Mouse (Mus musculus): ENCODE results near the gene Armc10. TPM values are rescaled to one million over a fixed set of nuclear protein-coding genes. Genes with fewer than 3 reads are reported as not detected.

The Armc10 gene
- polyA plus RNA-seq, 1 experiment from 2014 or later: 58.7 TPM

GRCm38 (mm10) chr5:21640961-21641360 is 4.7 kb upstream of the Armc10 start:
- Histone ChIP-seq H3K9me3 (ENCODE audit: control insufficient read depth, low read length) (no peaks in the 10 kb centered on the region), H3K36me3 (replicated peaks; ENCODE audit: control insufficient read depth, insufficient read depth) (no peaks in the 10 kb centered on the region), H3K27ac (no peak overlapping the region), H3K4me1 (replicated peaks; ENCODE audit: control insufficient read depth, insufficient read depth, low read length) (peaks cover 7% of the 10 kb centered on the region; the same call in 1 of the 2 replicates), H3K9ac (no peak overlapping the region), H3K27me3 (ENCODE audit: control insufficient read depth, insufficient read depth, low read length) (0 out of 2 replicates have a peak, but pooled peaks cover 3% of the 10 kb centered on the region), H3K4me2 (replicated peaks) (no peak overlapping the region), H3K4me3 (replicated peaks; ENCODE audit: low read length) (no peak overlapping the region)
- peak; percentile 77 for DNase-seq (ENCODE audit: low spot score)
- ATAC-seq (ENCODE audit: low FRiP score): no peak
- 0% methylated on average over 1 of the region's 1 CpGs for WGBS

GRCm38 (mm10) chr5:21643606-21644005 is 2.0 kb upstream of the Armc10 start:
- H3K27ac ChIP-seq: no peak overlapping the region
- H3K9ac ChIP-seq: no peak overlapping the region
- H3K9me3 ChIP-seq (ENCODE audit: control insufficient read depth, low read length): no peaks in the 10 kb centered on the region
- H3K4me3 ChIP-seq (replicated peaks; ENCODE audit: low read length): no peak overlapping the region
- H3K4me1 ChIP-seq (replicated peaks; ENCODE audit: control insufficient read depth, insufficient read depth, low read length): peaks cover 19% of the 10 kb centered on the region
- peaks cover 5% of the 10 kb centered on the region for H3K36me3 ChIP-seq (replicated peaks; ENCODE audit: control insufficient read depth, insufficient read depth)
- 28% methylated on average over 1 of the region's 1 CpGs for WGBS
- 0 out of 2 replicates have a peak, but pooled peaks cover 3% of the 10 kb centered on the region for H3K27me3 ChIP-seq (ENCODE audit: control insufficient read depth, insufficient read depth, low read length)
- H3K4me2 ChIP-seq (replicated peaks): no peak overlapping the region
- ATAC-seq (ENCODE audit: low FRiP score) (no peak), DNase-seq (ENCODE audit: low spot score) (no peak)

- Histone ChIP-seq H3K27ac (peak overlapping the region; percentile 91), H3K36me3 (replicated peaks; ENCODE audit: control insufficient read depth, insufficient read depth) (peaks cover 18% of the 10 kb centered on the region), H3K9me3 (ENCODE audit: control insufficient read depth, low read length) (no peaks in the 10 kb centered on the region), H3K9ac (peak overlapping the region; percentile 51; the same call in 1 of the 2 replicates), H3K27me3 (ENCODE audit: control insufficient read depth, insufficient read depth, low read length) (0 out of 2 replicates have a peak, but pooled peaks cover 3% of the 10 kb centered on the region), H3K4me2 (replicated peaks) (peak overlapping the region; percentile 92), H3K4me3 (replicated peaks; ENCODE audit: low read length) (peak overlapping the region; percentile 92), H3K4me1 (replicated peaks; ENCODE audit: control insufficient read depth, insufficient read depth, low read length) (peaks cover 19% of the 10 kb centered on the region)
- WGBS: 14% methylated on average over 14 of the region's 14 CpGs
- ATAC-seq (ENCODE audit: low FRiP score) (no peak; the same call in 1 of the 2 replicates), DNase-seq (ENCODE audit: low spot score) (no peak)
Observed at GRCm38 (mm10) chr5:21644891-21645438, 648 bp upstream of the Armc10 start.

GRCm38 (mm10) chr5:21646133-21646491 is 499 bp downstream of the Armc10 start:
- Histone ChIP-seq H3K27me3 (ENCODE audit: control insufficient read depth, insufficient read depth, low read length) (0 out of 2 replicates have a peak, but pooled peaks cover 3% of the 10 kb centered on the region), H3K9ac (peak overlapping the region; percentile 94), H3K4me1 (replicated peaks; ENCODE audit: control insufficient read depth, insufficient read depth, low read length) (peaks cover 19% of the 10 kb centered on the region), H3K9me3 (ENCODE audit: control insufficient read depth, low read length) (no peaks in the 10 kb centered on the region), H3K36me3 (replicated peaks; ENCODE audit: control insufficient read depth, insufficient read depth) (peaks cover 30% of the 10 kb centered on the region), H3K4me2 (replicated peaks) (peak overlapping the region; percentile 92), H3K4me3 (replicated peaks; ENCODE audit: low read length) (peak overlapping the region; percentile 92), H3K27ac (peak overlapping the region; percentile 91)
- no peak for ATAC-seq (ENCODE audit: low FRiP score)
- DNase-seq (ENCODE audit: low spot score): no peak
- under 1% methylated on average over 25 of the region's 25 CpGs for WGBS

- Histone ChIP-seq H3K27ac (no peak overlapping the region), H3K27me3 (ENCODE audit: control insufficient read depth, insufficient read depth, low read length) (no peaks in the 10 kb centered on the region), H3K4me1 (replicated peaks; ENCODE audit: control insufficient read depth, insufficient read depth, low read length) (peaks cover 12% of the 10 kb centered on the region), H3K36me3 (replicated peaks; ENCODE audit: control insufficient read depth, insufficient read depth) (peaks cover 64% of the 10 kb centered on the region), H3K4me3 (replicated peaks; ENCODE audit: low read length) (no peak overlapping the region), H3K9me3 (ENCODE audit: control insufficient read depth, low read length) (no peaks in the 10 kb centered on the region), H3K9ac (no peak overlapping the region), H3K4me2 (replicated peaks) (no peak overlapping the region)
- 86% methylated on average over 2 of the region's 2 CpGs for WGBS
- DNase-seq (ENCODE audit: low spot score) (no peak), ATAC-seq (ENCODE audit: low FRiP score) (no peak)
Observed at GRCm38 (mm10) chr5:21650736-21651135, 5.1 kb downstream of the Armc10 start.

GRCm38 (mm10) chr5:21651885-21652612 is 6.4 kb downstream of the Armc10 start:
- DNase-seq (ENCODE audit: low spot score) (no peak), ATAC-seq (ENCODE audit: low FRiP score) (no peak)
- H3K9ac ChIP-seq: no peak overlapping the region
- no peak overlapping the region for H3K4me2 ChIP-seq (replicated peaks)
- H3K9me3 ChIP-seq (ENCODE audit: control insufficient read depth, low read length): no peaks in the 10 kb centered on the region
- no peaks in the 10 kb centered on the region for H3K27me3 ChIP-seq (ENCODE audit: control insufficient read depth, insufficient read depth, low read length)
- peaks cover 70% of the 10 kb centered on the region for H3K36me3 ChIP-seq (replicated peaks; ENCODE audit: control insufficient read depth, insufficient read depth)
- H3K27ac ChIP-seq: no peak overlapping the region
- H3K4me3 ChIP-seq (replicated peaks; ENCODE audit: low read length): no peak overlapping the region
- peaks cover 6% of the 10 kb centered on the region for H3K4me1 ChIP-seq (replicated peaks; ENCODE audit: control insufficient read depth, insufficient read depth, low read length)
- WGBS: 93% methylated on average over 7 of the region's 7 CpGs

GRCm38 (mm10) chr5:21656912-21657311 is 11.3 kb downstream of the Armc10 start:
- Histone ChIP-seq H3K27ac (no peak overlapping the region), H3K9ac (no peak overlapping the region), H3K36me3 (replicated peaks; ENCODE audit: control insufficient read depth, insufficient read depth) (peaks cover 77% of the 10 kb centered on the region), H3K4me2 (replicated peaks) (no peak overlapping the region), H3K4me1 (replicated peaks; ENCODE audit: control insufficient read depth, insufficient read depth, low read length) (no peaks in the 10 kb centered on the region), H3K4me3 (replicated peaks; ENCODE audit: low read length) (no peak overlapping the region), H3K27me3 (ENCODE audit: control insufficient read depth, insufficient read depth, low read length) (no peaks in the 10 kb centered on the region), H3K9me3 (ENCODE audit: control insufficient read depth, low read length) (no peaks in the 10 kb centered on the region)
- 93% methylated on average over 9 of the region's 9 CpGs for WGBS
- DNase-seq (ENCODE audit: low spot score) (no peak), ATAC-seq (ENCODE audit: low FRiP score) (no peak)

GRCm38 (mm10) chr5:21658038-21658437 is 12.4 kb downstream of the Armc10 start:
- no peaks in the 10 kb centered on the region for H3K27me3 ChIP-seq (ENCODE audit: control insufficient read depth, insufficient read depth, low read length)
- peaks cover 74% of the 10 kb centered on the region for H3K36me3 ChIP-seq (replicated peaks; ENCODE audit: control insufficient read depth, insufficient read depth)
- WGBS: 87% methylated on average over 6 of the region's 6 CpGs
- H3K9me3 ChIP-seq (ENCODE audit: control insufficient read depth, low read length): no peaks in the 10 kb centered on the region
- no peaks in the 10 kb centered on the region for H3K4me1 ChIP-seq (replicated peaks; ENCODE audit: control insufficient read depth, insufficient read depth, low read length)
- ATAC-seq (ENCODE audit: low FRiP score) (no peak), DNase-seq (ENCODE audit: low spot score) (no peak)
- no peak overlapping the region for H3K4me2 ChIP-seq (replicated peaks)
- no peak overlapping the region for H3K27ac ChIP-seq
- H3K4me3 ChIP-seq (replicated peaks; ENCODE audit: low read length): no peak overlapping the region
- no peak overlapping the region for H3K9ac ChIP-seq

- no peaks in the 10 kb centered on the region for H3K9me3 ChIP-seq (ENCODE audit: control insufficient read depth, low read length)
- H3K9ac ChIP-seq: no peak overlapping the region
- peaks cover 71% of the 10 kb centered on the region for H3K36me3 ChIP-seq (replicated peaks; ENCODE audit: control insufficient read depth, insufficient read depth)
- no peaks in the 10 kb centered on the region for H3K27me3 ChIP-seq (ENCODE audit: control insufficient read depth, insufficient read depth, low read length)
- ATAC-seq (ENCODE audit: low FRiP score) (peak; percentile 79), DNase-seq (ENCODE audit: low spot score) (peak; percentile 80)
- H3K4me2 ChIP-seq (replicated peaks): no peak overlapping the region
- no peaks in the 10 kb centered on the region for H3K4me1 ChIP-seq (replicated peaks; ENCODE audit: control insufficient read depth, insufficient read depth, low read length)
- WGBS: 53% methylated on average over 11 of the region's 11 CpGs
- H3K4me3 ChIP-seq (replicated peaks; ENCODE audit: low read length): no peak overlapping the region
- H3K27ac ChIP-seq: no peak overlapping the region
Observed at GRCm38 (mm10) chr5:21658623-21659395, 13.2 kb downstream of the Armc10 start.

Measured in hindbrain, embryonic 14.5 days (tissue).